Mouse (Mus musculus): ENCODE results near the gene Alox5ap. TPM values are rescaled to one million over a fixed set of nuclear protein-coding genes. Genes with fewer than 3 reads are reported as not detected.
A peak's percentile ranks its signal among the peaks of the same experiment; 100 is the strongest.

The Alox5ap gene
- total and polyA plus RNA-seq, 3 experiments = 2.0 to 26.4 (median 9.9) TPM

DNA sequence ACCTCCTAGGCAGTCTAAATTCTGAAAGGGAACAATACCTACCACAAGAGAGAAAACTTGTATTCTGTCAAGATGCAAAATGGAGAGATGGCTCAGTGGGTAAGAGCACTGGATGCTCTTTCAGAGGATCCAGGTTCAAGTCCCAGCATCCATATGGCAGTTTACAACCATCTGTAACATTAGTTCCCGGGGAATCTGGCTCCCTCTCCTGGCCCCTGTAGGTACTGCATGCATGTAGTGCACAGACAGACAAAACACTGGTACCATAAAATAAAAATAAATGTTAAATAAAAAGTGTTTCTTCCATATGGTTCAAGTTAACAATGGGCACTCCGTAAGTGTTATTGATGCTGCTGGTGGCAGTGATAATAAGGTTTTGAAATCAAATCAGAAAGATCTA is 18.4 kb downstream of the Alox5ap start:
- Histone ChIP-seq H3K36me3 (replicated peaks in 1 of 2; ENCODE audit: control insufficient read depth in 1 of 2, insufficient read depth in 1 of 2, low read length in 1 of 2) (peaks cover 0 to 4% of the 10 kb centered on the region in 2 experiments), H3K4me3 (replicated peaks in 1 of 3; ENCODE audit: low read depth in 2 of 3, low read length in 2 of 3, poor library complexity in 1 of 3) (no peak overlapping the region), H3K9ac (ENCODE audit: insufficient read depth, low read depth) (no peak overlapping the region), H3K4me2 (ENCODE audit: insufficient read depth, low read depth, poor library complexity, severe bottlenecking) (no peak overlapping the region), H3K27me3 (replicated peaks) (no peaks in the 10 kb centered on the region), H3K27ac (ENCODE audit: insufficient read depth, low read depth) (no peak overlapping the region), H3K79me2 (replicated peaks; ENCODE audit: control insufficient read depth, extremely low read depth, insufficient read depth, poor library complexity, severe bottlenecking) (no peaks in the 10 kb centered on the region), H3K4me1 (ENCODE audit: control insufficient read depth in 1 of 2, insufficient read depth in 2 of 2) (no peaks in the 10 kb centered on the region), H3K9me3 (replicated peaks; ENCODE audit: low read length) (peaks cover 12% of the 10 kb centered on the region)
- dilution Hi-C loops (cut with MboI; ENCODE audit: extremely low pct_ligation_motif_present, extremely low pct_unique_long_range_greater_than_20kb, low sequenced_read_pairs) (no loop called here), in situ Hi-C loops (cut with MboI; ENCODE audit: low pct_ligation_motif_present, low pct_unique_long_range_greater_than_20kb, low sequenced_read_pairs) (no loop called here)
- TF ChIP-seq JUND (conservative IDR thresholded peaks at IDR 0.05; ENCODE audit: low read depth, low read length) = no peak
- no peak for TF ChIP-seq TCF12 (IDR thresholded peaks at IDR 0.05; ENCODE audit: low read depth, low read length)
- TF ChIP-seq MAFK (IDR thresholded peaks at IDR 0.05; ENCODE audit: insufficient replicate concordance, low read length) = no peak
- TF ChIP-seq ETS1 (conservative IDR thresholded peaks at IDR 0.05; ENCODE audit: low read depth, low read length) = no peak
- no peak for TF ChIP-seq TBP (conservative IDR thresholded peaks at IDR 0.05; ENCODE audit: low read depth, low read length)
- no peak for TF ChIP-seq UBTF (IDR thresholded peaks at IDR 0.05; ENCODE audit: low read depth, low read length)
- peak; percentile 53 to 62 for TF ChIP-seq CTCF (conservative IDR thresholded peaks at IDR 0.05 in 1 of 2, IDR thresholded peaks at IDR 0.05 in 1 of 2; ENCODE audit: low read depth in 2 of 2, low read length in 2 of 2)
- TF ChIP-seq RAD21 (IDR thresholded peaks at IDR 0.05; ENCODE audit: low read depth, low read length) = peak; percentile 42
- peak; percentile 50 for TF ChIP-seq SMC3 (IDR thresholded peaks at IDR 0.05; ENCODE audit: low read depth, low read length)
- no peak for TF ChIP-seq E2F4 (IDR thresholded peaks at IDR 0.05; ENCODE audit: insufficient replicate concordance, low read depth, low read length)
- peak; percentile 27 for DNase-seq (ENCODE audit: extremely low read depth)

DNA sequence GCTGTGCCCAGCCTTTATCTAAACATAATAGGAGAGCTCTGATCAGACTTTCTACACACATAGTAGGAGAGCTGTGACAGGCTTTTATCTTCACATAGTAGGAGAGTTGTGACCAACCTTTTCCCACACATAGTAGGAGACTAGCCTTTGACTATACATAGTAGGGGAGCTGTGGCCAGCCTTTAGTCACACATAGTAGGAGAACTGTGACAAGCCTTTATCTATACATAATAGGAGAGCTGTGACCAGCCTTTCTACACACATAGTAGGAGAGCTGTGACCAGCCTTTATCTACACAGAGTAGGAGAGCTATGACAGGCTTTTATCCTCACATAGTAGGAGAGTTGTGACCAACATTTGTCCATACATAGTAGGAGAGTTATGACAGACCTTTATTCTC is 19.3 kb downstream of the Alox5ap start:
- H3K27me3 ChIP-seq (replicated peaks) = no peaks in the 10 kb centered on the region
- peaks cover 12% of the 10 kb centered on the region for H3K9me3 ChIP-seq (replicated peaks; ENCODE audit: low read length)
- dilution Hi-C loops (cut with MboI; ENCODE audit: extremely low pct_ligation_motif_present, extremely low pct_unique_long_range_greater_than_20kb, low sequenced_read_pairs) (no loop called here), in situ Hi-C loops (cut with MboI; ENCODE audit: low pct_ligation_motif_present, low pct_unique_long_range_greater_than_20kb, low sequenced_read_pairs) (no loop called here)
- no peaks in the 10 kb centered on the region for H3K79me2 ChIP-seq (replicated peaks; ENCODE audit: control insufficient read depth, extremely low read depth, insufficient read depth, poor library complexity, severe bottlenecking)
- H3K4me3 ChIP-seq (replicated peaks in 1 of 3; ENCODE audit: low read depth in 2 of 3, low read length in 2 of 3, poor library complexity in 1 of 3) = no peak overlapping the region
- H3K9ac ChIP-seq (ENCODE audit: insufficient read depth, low read depth) = no peak overlapping the region
- H3K4me1 ChIP-seq (ENCODE audit: control insufficient read depth in 1 of 2, insufficient read depth in 2 of 2) = no peaks in the 10 kb centered on the region
- H3K27ac ChIP-seq (ENCODE audit: insufficient read depth, low read depth) = no peak overlapping the region
- TF ChIP-seq NRF1 (IDR thresholded peaks at IDR 0.05; ENCODE audit: low read depth, low read length) = no peak
- no peak for TF ChIP-seq IRF4 (IDR thresholded peaks at IDR 0.05; ENCODE audit: low read depth, low read length)
- TF ChIP-seq POLR2AphosphoS2 (IDR thresholded peaks at IDR 0.05; ENCODE audit: low read depth, low read length) = no peak
- no peak for TF ChIP-seq MAX (IDR thresholded peaks at IDR 0.05; ENCODE audit: low read length)
- TF ChIP-seq ZKSCAN1 (IDR thresholded peaks at IDR 0.05; ENCODE audit: borderline replicate concordance, low read depth, low read length) = no peak
- TF ChIP-seq MAFK (IDR thresholded peaks at IDR 0.05; ENCODE audit: insufficient replicate concordance, low read length) = no peak
- TF ChIP-seq E2F4 (IDR thresholded peaks at IDR 0.05; ENCODE audit: insufficient replicate concordance, low read depth, low read length) = no peak
- TF ChIP-seq CHD1 (IDR thresholded peaks at IDR 0.05; ENCODE audit: low read depth, low read length) = no peak
- no peak for TF ChIP-seq JUND (conservative IDR thresholded peaks at IDR 0.05; ENCODE audit: low read depth, low read length)
- no peak for TF ChIP-seq ZNF384 (IDR thresholded peaks at IDR 0.05; ENCODE audit: low read depth, low read length)
- TF ChIP-seq CTCF (conservative IDR thresholded peaks at IDR 0.05 in 1 of 2, IDR thresholded peaks at IDR 0.05 in 1 of 2; ENCODE audit: low read depth in 2 of 2, low read length in 2 of 2) = no peak
- TF ChIP-seq USF1 (IDR thresholded peaks at IDR 0.05; ENCODE audit: low read depth, low read length) = no peak
- no peak for TF ChIP-seq TBP (conservative IDR thresholded peaks at IDR 0.05; ENCODE audit: low read depth, low read length)
- TF ChIP-seq JUN (IDR thresholded peaks at IDR 0.05; ENCODE audit: insufficient read depth, low read depth, low read length) = no peak
- TF ChIP-seq ZC3H11A (IDR thresholded peaks at IDR 0.05; ENCODE audit: low read depth, low read length) = no peak
- no peak for TF ChIP-seq KAT2A (IDR thresholded peaks at IDR 0.05; ENCODE audit: insufficient replicate concordance, low read length)
- no peak for TF ChIP-seq CHD2 (IDR thresholded peaks at IDR 0.05; ENCODE audit: low read length)
- no peak for TF ChIP-seq UBTF (IDR thresholded peaks at IDR 0.05; ENCODE audit: low read depth, low read length)
- no peak for TF ChIP-seq ZMIZ1 (IDR thresholded peaks at IDR 0.05; ENCODE audit: low read depth, low read length)
- no peak for DNase-seq (ENCODE audit: extremely low read depth)
- no peak overlapping the region for H3K4me2 ChIP-seq (ENCODE audit: insufficient read depth, low read depth, poor library complexity, severe bottlenecking)
- peaks cover 0 to 4% of the 10 kb centered on the region in 2 experiments for H3K36me3 ChIP-seq (replicated peaks in 1 of 2; ENCODE audit: control insufficient read depth in 1 of 2, insufficient read depth in 1 of 2, low read length in 1 of 2)

Data from CH12.LX (cell line).